Mouse (Mus musculus): ENCODE measurements at regions not wholly inside any gene's neighbourhood (a gene's known extent, or its start where the extent isn't known, plus 50 kb on each side); places are given as distances from the start of the nearest gene placed in this dataset.

- peaks cover 7% of the 10 kb centered on the region; the same call in 1 of the 2 replicates for H3K9me3 ChIP-seq (ENCODE audit: control insufficient read depth, low read depth, low read length)
- H3K9ac ChIP-seq (replicated peaks; ENCODE audit: low read depth, low read length): no peak overlapping the region
- H3K4me1 ChIP-seq (ENCODE audit: control insufficient read depth, insufficient read depth, low read length): no peaks in the 10 kb centered on the region
- H3K27ac ChIP-seq (ENCODE audit: low read length): no peak overlapping the region
- H3K36me3 ChIP-seq (ENCODE audit: control insufficient read depth, insufficient read depth, low read length): no peaks in the 10 kb centered on the region
- WGBS: 91% methylated on average over 3 of the region's 3 CpGs
- no peaks in the 10 kb centered on the region for H3K27me3 ChIP-seq (ENCODE audit: control insufficient read depth, insufficient read depth, low read length)
- H3K4me3 ChIP-seq (ENCODE audit: low read depth, low read length): no peak overlapping the region
- H3K4me2 ChIP-seq (replicated peaks; ENCODE audit: low read depth, low read length): no peak overlapping the region
- no peak for ATAC-seq (ENCODE audit: insufficient number of reproducible peaks, insufficient read depth, low FRiP score, low read depth)
Measured at GRCm38 (mm10) chr7:34587239-34587638, 69.3 kb downstream of the Kctd15 start.

GRCm38 (mm10) chr7:34585312-34585865 lies 71.1 kb downstream of the Kctd15 start:
- H3K27ac ChIP-seq (ENCODE audit: low read length): no peak overlapping the region
- peaks cover 7% of the 10 kb centered on the region; the same call in 1 of the 2 replicates for H3K9me3 ChIP-seq (ENCODE audit: control insufficient read depth, low read depth, low read length)
- no peaks in the 10 kb centered on the region for H3K4me1 ChIP-seq (ENCODE audit: control insufficient read depth, insufficient read depth, low read length)
- no peak overlapping the region for H3K4me2 ChIP-seq (replicated peaks; ENCODE audit: low read depth, low read length)
- 72% methylated on average over 4 of the region's 4 CpGs for WGBS
- H3K36me3 ChIP-seq (ENCODE audit: control insufficient read depth, insufficient read depth, low read length): no peaks in the 10 kb centered on the region
- no peak for ATAC-seq (ENCODE audit: insufficient number of reproducible peaks, insufficient read depth, low FRiP score, low read depth)
- no peak overlapping the region for H3K9ac ChIP-seq (replicated peaks; ENCODE audit: low read depth, low read length)
- no peaks in the 10 kb centered on the region for H3K27me3 ChIP-seq (ENCODE audit: control insufficient read depth, insufficient read depth, low read length)
- H3K4me3 ChIP-seq (ENCODE audit: low read depth, low read length): no peak overlapping the region

- Histone ChIP-seq H3K4me2 (replicated peaks; ENCODE audit: low read depth, low read length) (no peak overlapping the region), H3K9me3 (ENCODE audit: control insufficient read depth, low read depth, low read length) (peaks cover 7% of the 10 kb centered on the region; the same call in 1 of the 2 replicates), H3K9ac (replicated peaks; ENCODE audit: low read depth, low read length) (no peak overlapping the region), H3K36me3 (ENCODE audit: control insufficient read depth, insufficient read depth, low read length) (no peaks in the 10 kb centered on the region), H3K27ac (ENCODE audit: low read length) (no peak overlapping the region), H3K4me1 (ENCODE audit: control insufficient read depth, insufficient read depth, low read length) (no peaks in the 10 kb centered on the region), H3K27me3 (ENCODE audit: control insufficient read depth, insufficient read depth, low read length) (no peaks in the 10 kb centered on the region), H3K4me3 (ENCODE audit: low read depth, low read length) (no peak overlapping the region)
- no peak for ATAC-seq (ENCODE audit: insufficient number of reproducible peaks, insufficient read depth, low FRiP score, low read depth)
- 87% methylated on average over 7 of the region's 7 CpGs for WGBS
Measured at GRCm38 (mm10) chr7:34584870-34585269, 71.7 kb downstream of the Kctd15 start.

- Histone ChIP-seq H3K4me2 (replicated peaks; ENCODE audit: low read depth, low read length) (no peak overlapping the region), H3K4me1 (ENCODE audit: control insufficient read depth, insufficient read depth, low read length) (no peaks in the 10 kb centered on the region), H3K27ac (ENCODE audit: low read length) (no peak overlapping the region), H3K27me3 (ENCODE audit: control insufficient read depth, insufficient read depth, low read length) (no peaks in the 10 kb centered on the region), H3K36me3 (ENCODE audit: control insufficient read depth, insufficient read depth, low read length) (no peaks in the 10 kb centered on the region), H3K4me3 (ENCODE audit: low read depth, low read length) (no peak overlapping the region), H3K9me3 (ENCODE audit: control insufficient read depth, low read depth, low read length) (peaks cover 4% of the 10 kb centered on the region; the same call in 1 of the 2 replicates), H3K9ac (replicated peaks; ENCODE audit: low read depth, low read length) (no peak overlapping the region)
- 92% methylated on average over 9 of the region's 9 CpGs for WGBS
- no peak for ATAC-seq (ENCODE audit: insufficient number of reproducible peaks, insufficient read depth, low FRiP score, low read depth)
Measured at GRCm38 (mm10) chr7:34580866-34581265, 75.7 kb downstream of the Kctd15 start.

GRCm38 (mm10) chr7:34571295-34571694 lies 85.2 kb downstream of the Kctd15 start:
- Histone ChIP-seq H3K27me3 (ENCODE audit: control insufficient read depth, insufficient read depth, low read length) (no peaks in the 10 kb centered on the region), H3K4me1 (ENCODE audit: control insufficient read depth, insufficient read depth, low read length) (peaks cover 11% of the 10 kb centered on the region), H3K4me2 (replicated peaks; ENCODE audit: low read depth, low read length) (no peak overlapping the region), H3K27ac (ENCODE audit: low read length) (no peak overlapping the region), H3K9me3 (ENCODE audit: control insufficient read depth, low read depth, low read length) (no peaks in the 10 kb centered on the region), H3K4me3 (ENCODE audit: low read depth, low read length) (no peak overlapping the region), H3K36me3 (ENCODE audit: control insufficient read depth, insufficient read depth, low read length) (no peaks in the 10 kb centered on the region), H3K9ac (replicated peaks; ENCODE audit: low read depth, low read length) (no peak overlapping the region)
- 32% methylated on average over 10 of the region's 10 CpGs for WGBS
- ATAC-seq (ENCODE audit: insufficient number of reproducible peaks, insufficient read depth, low FRiP score, low read depth): peak; percentile 59; the same call in 1 of the 2 replicates

- peak; percentile 79 for ATAC-seq (ENCODE audit: insufficient number of reproducible peaks, insufficient read depth, low FRiP score, low read depth)
- peak overlapping the region; percentile 49 for H3K4me2 ChIP-seq (replicated peaks; ENCODE audit: low read depth, low read length)
Measured at GRCm38 (mm10) chr7:34570114-34571065, 86.1 kb downstream of the Kctd15 start.

GRCm38 (mm10) chr7:34569747-34570113 lies 86.8 kb downstream of the Kctd15 start:
- no peak for ATAC-seq (ENCODE audit: insufficient number of reproducible peaks, insufficient read depth, low FRiP score, low read depth)
- Histone ChIP-seq H3K27ac (ENCODE audit: low read length) (no peak overlapping the region), H3K9me3 (ENCODE audit: control insufficient read depth, low read depth, low read length) (no peaks in the 10 kb centered on the region), H3K36me3 (ENCODE audit: control insufficient read depth, insufficient read depth, low read length) (no peaks in the 10 kb centered on the region), H3K27me3 (ENCODE audit: control insufficient read depth, insufficient read depth, low read length) (no peaks in the 10 kb centered on the region), H3K9ac (replicated peaks; ENCODE audit: low read depth, low read length) (no peak overlapping the region), H3K4me2 (replicated peaks; ENCODE audit: low read depth, low read length) (peak overlapping the region; percentile 49), H3K4me3 (ENCODE audit: low read depth, low read length) (peak overlapping the region; percentile 19; the same call in 1 of the 2 replicates), H3K4me1 (ENCODE audit: control insufficient read depth, insufficient read depth, low read length) (peaks cover 11% of the 10 kb centered on the region)
- WGBS: 19% methylated on average over 8 of the region's 8 CpGs

More at GRCm38 (mm10) chr7:34570114-34571065, 86.1 kb downstream of the Kctd15 start:
- H3K27me3 ChIP-seq (ENCODE audit: control insufficient read depth, insufficient read depth, low read length): no peaks in the 10 kb centered on the region
- H3K4me3 ChIP-seq (ENCODE audit: low read depth, low read length): peak overlapping the region; percentile 19
- no peaks in the 10 kb centered on the region for H3K9me3 ChIP-seq (ENCODE audit: control insufficient read depth, low read depth, low read length)
- WGBS: 3% methylated on average over 43 of the region's 43 CpGs
- peaks cover 11% of the 10 kb centered on the region for H3K4me1 ChIP-seq (ENCODE audit: control insufficient read depth, insufficient read depth, low read length)
- H3K9ac ChIP-seq (replicated peaks; ENCODE audit: low read depth, low read length): 0 out of 2 replicates have a peak overlapping the region, but pooled peaks have one; percentile 0
- no peaks in the 10 kb centered on the region for H3K36me3 ChIP-seq (ENCODE audit: control insufficient read depth, insufficient read depth, low read length)
- H3K27ac ChIP-seq (ENCODE audit: low read length): no peak overlapping the region

- WGBS: 64% methylated on average over 5 of the region's 5 CpGs
- Histone ChIP-seq H3K9ac (replicated peaks; ENCODE audit: low read depth, low read length) (no peak overlapping the region), H3K27ac (ENCODE audit: low read length) (no peak overlapping the region)
Measured at GRCm38 (mm10) chr7:34567575-34567974, 89.0 kb downstream of the Kctd15 start.

More at GRCm38 (mm10) chr7:34567575-34567974, 89.0 kb downstream of the Kctd15 start:
- Histone ChIP-seq H3K36me3 (ENCODE audit: control insufficient read depth, insufficient read depth, low read length) (no peaks in the 10 kb centered on the region), H3K4me2 (replicated peaks; ENCODE audit: low read depth, low read length) (no peak overlapping the region), H3K27me3 (ENCODE audit: control insufficient read depth, insufficient read depth, low read length) (no peaks in the 10 kb centered on the region), H3K4me3 (ENCODE audit: low read depth, low read length) (no peak overlapping the region), H3K4me1 (ENCODE audit: control insufficient read depth, insufficient read depth, low read length) (peaks cover 11% of the 10 kb centered on the region), H3K9me3 (ENCODE audit: control insufficient read depth, low read depth, low read length) (no peaks in the 10 kb centered on the region)
- ATAC-seq (ENCODE audit: insufficient number of reproducible peaks, insufficient read depth, low FRiP score, low read depth): no peak

Data from stomach, embryonic 14.5 days (tissue).